Mouse (Mus musculus): ENCODE results near the gene Dda1.
"Not testable (repeated sequence)": the region's sequence is repeated elsewhere in the genome, so short reads cannot be mapped to it uniquely, and the experiment has no call there.

Dda1 gene

DNA sequence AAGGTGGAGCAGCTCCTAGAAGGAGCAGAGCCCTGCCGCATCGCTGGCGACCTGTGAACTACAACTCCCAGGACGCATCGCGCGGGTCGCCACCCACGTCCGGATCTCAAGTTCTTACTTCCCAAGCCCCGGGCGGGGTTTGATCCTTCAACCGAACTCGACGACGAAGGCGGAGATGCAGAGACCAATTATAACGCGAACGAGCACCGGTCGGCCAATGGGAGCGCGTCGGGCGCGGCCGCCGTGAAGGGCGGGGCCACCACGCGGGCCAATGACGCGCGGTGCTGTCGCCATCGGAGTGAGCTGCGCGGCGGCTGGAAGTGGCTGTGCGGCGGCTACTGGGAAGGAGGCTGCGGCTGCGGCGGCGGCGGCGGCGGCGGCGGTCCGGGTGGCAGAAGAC is at the start of gene Dda1:
Dda1 (plus strand) TSS at position 284 of the 400 bp plus-strand sequence.
- peak; percentile 99 for DNase-seq (ENCODE audit: low read depth, low spot score)

DNA sequence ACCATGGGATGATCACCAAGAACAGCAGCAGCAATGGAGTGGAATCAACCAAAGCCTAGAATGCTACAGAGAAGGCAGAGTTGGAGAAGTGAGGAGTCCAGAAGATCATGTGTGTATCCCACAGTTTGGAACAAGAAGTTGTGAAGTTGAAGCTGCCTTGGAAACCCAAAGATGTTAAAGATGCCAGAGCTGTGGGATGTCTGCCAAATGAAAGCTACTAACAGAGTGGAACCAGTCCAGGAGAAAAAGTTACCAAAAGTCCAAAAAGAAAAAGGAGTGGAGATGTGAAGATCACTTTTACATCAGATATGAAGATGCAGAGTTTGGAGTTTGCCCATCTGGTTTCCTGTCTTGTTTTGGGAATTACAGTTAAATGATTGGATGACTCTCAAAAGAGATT is 46.9 kb upstream of the Dda1 start:
- no peak for DNase-seq (ENCODE audit: low read depth, low spot score)

DNA sequence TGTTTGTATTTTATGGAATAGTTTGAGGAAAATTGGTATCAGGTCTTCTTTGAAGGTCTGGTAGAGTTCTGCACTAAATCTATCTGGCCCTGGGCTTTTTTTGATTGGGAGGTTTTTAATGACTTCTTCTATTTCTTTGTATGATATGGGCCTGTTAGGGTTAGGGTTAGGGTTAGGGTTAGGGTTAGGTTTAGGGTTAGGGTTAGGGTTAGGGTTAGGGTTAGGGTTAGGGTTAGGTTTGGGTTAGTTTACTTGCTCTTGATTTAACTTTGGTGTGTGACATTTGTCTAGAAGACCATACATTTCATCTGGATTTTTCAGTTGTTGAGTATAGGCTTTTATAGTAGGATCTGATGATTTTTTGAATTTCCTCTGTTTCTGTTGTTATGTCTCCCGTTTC is 36.1 kb upstream of the Dda1 start:
- not testable (repeated sequence) for DNase-seq (ENCODE audit: low read depth, low spot score)

DNA sequence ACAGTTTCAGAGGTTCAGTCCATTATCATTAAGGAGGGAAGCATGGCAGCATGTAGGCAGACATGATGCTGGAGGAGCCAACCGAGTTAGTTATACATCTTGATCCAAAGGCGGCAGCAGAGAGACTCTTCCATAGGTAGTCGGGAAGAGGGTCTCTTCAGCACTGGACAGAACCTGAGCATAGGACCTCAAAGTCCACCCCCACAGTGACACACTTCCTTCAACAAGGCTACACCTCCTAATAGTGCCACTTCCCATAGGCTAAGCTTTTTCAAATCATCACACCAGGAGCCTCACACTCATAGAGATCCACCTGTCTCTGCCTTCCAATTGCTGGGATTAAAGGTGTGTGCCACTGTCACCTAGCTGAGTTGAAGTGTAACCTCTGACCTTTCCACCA is 32.0 kb upstream of the Dda1 start:
- no peak for DNase-seq (ENCODE audit: low read depth, low spot score)

DNA sequence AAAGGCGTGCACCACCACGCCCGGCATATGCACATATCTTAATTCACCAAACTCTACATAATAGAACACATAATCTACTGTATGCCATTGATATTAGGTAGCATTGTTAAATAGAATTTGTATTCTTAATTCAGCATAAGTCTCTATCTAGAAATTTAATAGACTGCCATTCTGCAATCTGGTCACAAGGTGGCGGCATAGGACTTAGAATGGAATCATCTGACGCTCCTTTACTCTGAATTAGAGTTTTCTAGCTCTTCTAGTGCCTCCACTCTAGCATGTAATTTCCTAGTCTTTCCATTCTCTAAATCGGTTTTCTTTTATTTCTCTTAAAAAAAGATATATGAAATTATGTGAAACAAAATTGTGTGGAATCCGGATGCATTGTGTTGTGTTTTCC is 27.6 kb upstream of the Dda1 start:
- DNase-seq (ENCODE audit: low read depth, low spot score) = peak; percentile 61

DNA sequence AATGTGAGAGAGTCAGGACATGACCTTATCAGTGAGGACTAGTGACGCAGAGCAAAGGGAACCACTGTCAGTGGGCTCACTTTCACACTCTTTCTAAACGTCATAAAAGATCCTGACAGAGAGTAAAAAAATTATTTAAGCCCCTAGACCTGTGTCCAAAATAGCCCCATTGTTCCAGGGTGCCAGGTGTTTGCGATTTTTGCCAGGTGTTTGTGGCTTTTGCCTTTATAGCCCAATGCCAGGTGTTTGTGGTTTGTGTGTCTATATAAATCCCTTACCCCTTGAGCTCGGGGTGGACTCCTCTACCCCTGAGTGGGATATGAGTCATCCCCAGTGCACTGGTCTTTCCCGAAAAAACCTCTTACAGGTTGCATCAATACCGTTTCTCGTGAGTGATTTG is 23.9 kb upstream of the Dda1 start:
- DNase-seq (ENCODE audit: low read depth, low spot score) = no peak

DNA sequence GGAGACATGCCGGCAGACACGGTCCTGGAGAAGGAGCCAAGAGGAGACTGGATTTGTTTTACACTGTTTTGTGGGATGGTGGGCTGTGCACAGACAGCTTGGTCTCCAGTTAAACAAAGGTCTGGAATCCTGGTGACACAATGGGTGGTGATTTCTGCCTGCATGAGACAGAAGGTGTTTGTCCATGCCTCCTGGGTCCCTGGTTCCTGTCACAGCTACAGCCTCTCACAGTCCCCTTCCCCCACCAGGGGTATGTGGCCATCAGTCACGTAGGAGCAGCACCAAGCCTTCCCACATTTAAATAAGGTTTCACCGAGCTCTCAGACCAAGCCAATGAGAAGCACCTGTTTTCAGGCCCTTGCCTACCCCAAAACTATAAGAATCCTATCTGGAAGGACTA is 17.7 kb upstream of the Dda1 start:
- no peak for DNase-seq (ENCODE audit: low read depth, low spot score)

DNA sequence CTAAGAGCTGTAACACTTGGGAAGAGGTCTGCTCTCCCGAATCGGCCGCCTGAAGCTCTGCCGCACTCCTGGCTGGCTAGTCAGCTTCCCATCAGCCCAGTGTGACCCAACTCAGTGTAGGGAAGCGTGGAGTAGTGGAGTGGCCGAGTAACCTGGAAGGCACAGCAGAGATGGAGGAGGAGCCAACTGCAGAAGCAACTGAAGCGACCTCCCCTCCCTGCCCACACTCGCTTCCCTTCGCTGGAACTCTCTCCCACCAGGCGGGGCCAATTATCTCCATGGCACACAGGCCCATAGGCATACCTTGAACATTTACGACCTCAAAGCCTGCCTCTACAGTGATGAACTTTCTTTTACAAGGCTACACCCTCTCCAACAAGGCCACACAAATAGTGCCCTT is 17.2 kb upstream of the Dda1 start:
- no peak for DNase-seq (ENCODE audit: low read depth, low spot score)

DNA sequence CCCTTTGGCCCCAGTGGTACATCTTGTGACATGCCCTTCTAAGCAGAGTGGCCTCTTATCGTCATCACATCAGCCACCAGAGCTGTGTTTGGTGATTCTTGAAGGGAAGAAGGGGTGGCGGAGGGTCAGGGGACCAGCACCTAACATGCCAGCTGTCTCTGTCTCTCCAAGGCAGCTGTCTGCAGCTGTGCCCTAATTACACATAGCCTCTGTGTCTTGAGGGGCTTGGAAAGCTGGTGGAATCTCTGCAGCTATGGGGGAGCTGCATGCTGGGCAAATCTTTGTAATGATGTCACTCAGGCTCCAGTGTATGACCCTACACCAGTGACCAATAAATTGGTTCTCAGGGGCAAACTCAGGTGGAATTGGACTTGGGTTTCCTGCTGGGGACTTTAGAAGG is 16.3 kb upstream of the Dda1 start:
- no peak for DNase-seq (ENCODE audit: low read depth, low spot score)

DNA sequence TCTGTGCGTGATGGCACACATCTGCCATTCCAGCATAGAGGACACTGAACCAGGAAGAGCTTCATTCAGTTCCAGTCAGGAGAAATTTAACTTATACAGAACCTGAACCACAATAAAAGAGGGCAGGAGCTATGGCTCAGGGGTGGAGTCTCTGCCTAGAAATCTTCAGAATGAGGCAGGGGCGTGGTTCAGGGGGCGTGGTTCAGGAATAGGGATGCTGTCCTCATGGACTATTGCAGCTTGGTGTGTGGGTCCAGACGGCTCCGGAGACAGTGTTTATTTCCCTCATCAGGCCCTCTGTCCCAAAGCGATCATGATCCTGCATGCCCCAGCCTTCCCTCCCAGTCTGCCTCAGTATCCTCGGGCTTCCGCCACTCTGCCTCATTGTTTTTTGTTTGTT is 14.3 kb upstream of the Dda1 start:
- DNase-seq (ENCODE audit: low read depth, low spot score) = no peak

DNA sequence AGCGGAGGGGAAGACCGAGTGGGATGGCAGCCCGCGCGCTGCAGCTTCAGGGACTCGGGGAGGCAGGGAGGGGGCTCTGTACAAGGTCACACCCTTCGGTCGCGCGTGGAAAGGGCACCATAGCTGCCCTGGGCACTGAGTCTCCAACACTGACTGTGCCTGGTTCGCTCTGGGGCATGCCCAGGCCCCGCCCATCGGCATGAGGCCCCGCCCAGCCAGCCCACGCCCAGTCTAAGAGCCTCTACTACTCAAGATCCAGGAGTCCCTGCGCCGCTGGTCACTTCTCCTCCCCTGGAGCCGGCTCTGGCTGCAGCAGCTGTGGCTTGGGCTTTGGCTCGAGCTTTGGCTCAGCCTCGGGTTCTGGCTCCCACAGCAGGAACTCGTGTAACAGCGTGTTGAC is 12.1 kb upstream of the Dda1 start:
- DNase-seq (ENCODE audit: low read depth, low spot score) = no peak

DNA sequence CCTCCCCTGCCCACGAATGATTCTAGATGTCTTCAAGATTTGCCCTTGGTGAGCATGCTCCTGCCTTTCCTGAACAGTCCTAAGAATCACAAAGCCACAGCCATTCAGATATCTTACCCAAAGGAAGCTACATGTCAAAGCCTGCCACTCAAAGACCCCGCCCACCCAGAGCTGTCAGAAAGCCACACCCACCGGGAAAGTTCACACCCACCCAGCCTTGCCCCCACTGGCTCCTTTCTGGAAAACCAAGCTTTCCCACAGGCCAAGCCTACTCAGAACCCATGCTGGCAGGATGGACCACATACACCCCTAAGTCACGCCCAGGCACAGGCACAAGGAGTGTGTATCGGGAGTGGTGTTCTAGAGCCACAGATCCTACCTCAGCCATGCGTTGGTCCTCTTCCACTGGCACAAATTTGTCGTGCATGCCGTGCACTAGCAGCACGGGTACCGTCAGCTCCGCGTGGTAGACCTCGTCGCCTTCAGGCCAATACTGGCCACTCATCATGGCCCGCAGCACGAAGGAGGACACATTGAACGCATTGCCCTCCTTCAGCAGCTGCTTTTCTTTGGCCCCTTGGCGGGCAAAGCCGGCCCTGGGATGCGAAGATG is 11.2 kb upstream of the Dda1 start:
- no peak for DNase-seq (ENCODE audit: low read depth, low spot score)

DNA sequence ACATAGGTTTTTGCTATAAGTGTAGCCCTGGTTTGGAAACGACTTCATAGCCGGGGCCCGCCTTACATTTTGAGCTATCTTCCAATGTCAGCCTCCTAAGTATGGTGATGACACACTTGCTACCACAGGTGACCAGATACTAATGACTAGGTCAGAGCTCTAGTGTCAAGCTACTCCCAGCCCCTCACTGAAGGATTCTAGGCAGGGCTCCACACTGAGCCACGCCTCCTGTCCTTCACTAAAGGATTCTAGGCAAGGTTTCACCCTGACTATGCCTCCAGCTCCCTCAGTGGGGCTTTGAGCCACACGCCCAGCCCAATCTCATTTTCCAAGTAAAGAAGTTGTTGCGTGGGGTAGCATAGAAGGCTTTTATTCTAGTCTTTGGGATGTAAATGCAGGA is 8.3 kb upstream of the Dda1 start:
- DNase-seq (ENCODE audit: low read depth, low spot score) = no peak

DNA sequence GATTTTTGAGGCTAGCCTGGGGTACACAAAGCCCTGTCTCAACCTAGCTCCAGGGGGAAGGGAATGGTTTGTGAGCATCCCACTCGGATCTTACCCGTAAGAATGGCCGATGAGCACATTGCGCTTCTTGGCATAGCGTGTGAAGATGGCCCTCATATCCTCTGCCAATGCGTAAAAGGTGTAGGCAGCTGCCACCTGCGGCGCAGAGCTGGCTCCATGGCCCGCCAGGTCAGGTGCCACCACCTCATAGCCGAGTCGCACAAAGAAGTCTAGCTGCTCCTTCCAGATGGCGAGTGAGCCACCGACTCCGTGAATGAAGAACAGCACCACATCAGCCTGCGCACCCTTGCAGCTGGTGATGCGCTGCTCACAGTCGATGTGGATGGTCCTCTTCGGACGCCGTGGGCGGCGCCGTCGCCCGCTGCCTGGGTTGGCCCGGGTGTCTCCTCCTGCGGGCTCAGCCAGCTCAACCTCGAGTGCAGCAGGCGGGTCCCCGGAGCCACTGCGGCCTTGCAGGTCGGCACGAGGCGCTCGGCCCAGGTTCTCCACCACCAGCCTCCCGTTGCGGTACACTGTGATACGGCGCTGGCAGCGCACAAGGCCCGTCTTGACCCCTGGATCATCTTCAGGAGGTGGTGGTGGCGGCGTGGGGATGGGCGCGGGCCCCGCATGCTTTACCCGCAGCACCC is 7.7 kb upstream of the Dda1 start:
- no peak for DNase-seq (ENCODE audit: low read depth, low spot score)

DNA sequence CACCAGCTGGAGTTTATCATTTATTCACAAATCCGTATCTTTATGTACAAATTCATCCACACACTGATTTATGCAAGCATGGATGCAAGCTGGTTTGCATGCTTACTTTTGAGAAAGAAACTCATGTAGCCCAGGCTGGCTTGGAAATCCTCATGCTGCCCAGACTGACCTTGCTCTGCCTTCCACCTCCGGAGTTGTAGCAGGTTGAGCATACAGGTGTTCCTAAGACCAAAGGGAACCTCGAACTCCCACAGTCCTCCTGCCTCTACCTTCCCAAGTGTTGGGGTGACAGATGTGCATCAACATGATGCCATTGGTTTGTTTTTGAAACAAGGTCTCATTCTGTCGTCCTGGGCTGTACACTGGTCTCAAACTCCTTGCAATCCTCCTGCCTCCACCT is 6.8 kb upstream of the Dda1 start:
- no peak for DNase-seq (ENCODE audit: low read depth, low spot score)

DNA sequence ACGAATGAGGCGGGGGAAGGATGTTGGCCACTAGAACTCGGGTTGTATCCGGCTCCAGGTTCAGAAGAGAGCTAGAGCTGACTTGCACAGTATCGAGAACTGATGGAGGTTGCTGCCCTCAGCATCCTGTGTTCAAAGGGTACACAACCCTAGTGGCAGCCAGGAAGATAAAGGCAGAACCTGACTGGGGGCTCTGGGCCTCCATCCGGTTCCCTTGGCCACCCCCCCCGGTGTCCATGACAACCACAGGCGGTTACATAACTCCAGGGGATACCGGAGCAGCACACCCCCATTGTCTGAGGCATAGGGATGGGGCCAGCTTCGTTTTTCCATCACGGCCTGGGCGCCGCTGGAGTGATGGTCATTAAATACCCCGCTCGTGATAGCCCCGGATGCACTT is 6.2 kb upstream of the Dda1 start:
- DNase-seq (ENCODE audit: low read depth, low spot score) = no peak

DNA sequence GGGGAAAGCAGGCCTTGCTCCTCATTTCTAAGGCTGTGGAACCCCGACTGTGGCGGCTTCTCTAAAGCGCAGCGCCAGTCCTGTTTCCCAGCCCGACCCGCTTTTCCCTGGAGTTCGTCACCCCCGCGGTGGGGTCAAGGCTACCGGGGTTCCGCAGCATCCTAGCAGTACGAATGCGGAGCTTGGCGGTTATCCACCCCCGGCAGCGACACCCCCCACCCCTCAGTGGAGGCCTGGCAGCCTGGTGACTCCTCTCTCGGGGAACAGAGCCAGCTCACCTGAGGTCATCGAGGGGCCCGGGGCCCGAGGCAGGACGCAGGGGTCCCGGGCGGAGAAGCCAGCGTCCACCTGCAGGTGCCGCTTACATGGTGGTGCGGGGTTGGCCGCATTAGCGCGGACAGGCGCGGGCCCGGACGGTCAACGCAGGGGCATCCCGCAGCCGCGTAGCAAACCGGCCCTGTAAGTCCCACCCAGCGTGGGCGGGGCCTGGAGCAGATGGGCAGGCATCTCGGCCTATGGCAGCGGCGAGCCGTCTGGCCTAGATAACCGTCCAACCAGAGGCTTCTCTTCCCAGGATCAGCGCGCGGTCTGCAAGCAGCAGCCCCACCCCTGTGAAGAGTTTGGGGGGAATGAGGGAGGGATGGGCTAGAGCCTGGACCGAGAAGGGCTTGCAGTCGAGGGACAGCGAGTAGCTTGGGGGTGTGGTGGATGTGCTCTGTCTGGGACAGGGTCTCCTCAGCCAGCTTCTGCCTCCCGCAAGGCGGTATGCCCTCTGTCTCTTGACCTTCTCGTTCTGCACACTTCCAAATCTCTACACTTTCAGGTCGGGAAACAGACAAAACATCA is 5.6 kb upstream of the Dda1 start, which contains the start of gene Abhd8:
Abhd8 (minus strand) TSS at position 468 of the 846 bp plus-strand sequence.
- DNase-seq (ENCODE audit: low read depth, low spot score) = peak; percentile 94

DNA sequence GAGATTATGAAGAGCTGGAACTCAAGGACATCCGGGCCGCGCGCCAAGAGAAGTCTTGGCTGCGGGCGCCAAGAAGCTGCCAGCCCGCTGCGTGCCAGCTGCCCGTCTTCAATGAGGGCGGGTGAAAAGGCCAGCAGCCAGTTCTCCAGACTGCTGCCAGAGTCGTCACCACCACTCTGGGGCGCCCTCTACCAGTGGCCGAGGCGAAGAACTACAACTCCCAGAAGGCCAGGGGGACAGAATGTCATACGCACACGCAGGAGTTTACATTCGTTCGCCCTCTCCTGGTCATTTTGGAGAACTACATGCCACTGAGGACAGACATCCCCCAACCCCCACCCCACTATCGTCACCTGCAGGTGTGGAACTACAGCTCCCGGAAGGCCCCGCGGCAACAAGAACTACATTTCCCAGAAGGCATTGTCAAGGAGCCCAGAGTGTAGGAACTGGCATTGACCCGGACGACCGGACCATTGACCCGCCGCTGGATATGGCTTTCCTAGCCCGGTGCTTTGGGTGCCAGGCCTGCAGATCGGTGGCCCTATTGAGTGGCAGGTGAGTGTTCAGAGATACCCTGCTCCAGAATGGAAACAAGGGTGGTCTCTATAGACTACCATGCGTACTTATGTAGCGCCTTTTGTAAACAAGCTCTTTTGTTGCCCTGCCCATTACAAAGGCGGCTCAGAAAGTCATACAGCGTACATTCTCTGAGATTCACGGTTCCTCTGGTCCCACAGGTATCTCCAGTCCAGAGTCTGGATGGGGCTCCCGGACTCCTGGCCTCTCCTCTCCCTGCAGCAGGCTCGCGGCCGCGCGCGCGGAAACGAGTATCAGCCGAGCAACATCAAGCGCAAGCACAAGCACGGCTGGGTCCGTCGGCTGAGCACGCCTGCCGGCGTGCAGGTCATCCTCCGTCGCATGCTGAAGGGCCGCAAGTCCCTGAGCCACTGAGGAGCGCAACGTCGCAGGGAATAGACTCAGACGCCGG is 4.2 kb upstream of the Dda1 start, which contains the start of gene Mrpl34:
Mrpl34 (plus strand) TSS at position 447 of the 988 bp plus-strand sequence.
- peak; percentile 100 for DNase-seq (ENCODE audit: low read depth, low spot score)

DNA sequence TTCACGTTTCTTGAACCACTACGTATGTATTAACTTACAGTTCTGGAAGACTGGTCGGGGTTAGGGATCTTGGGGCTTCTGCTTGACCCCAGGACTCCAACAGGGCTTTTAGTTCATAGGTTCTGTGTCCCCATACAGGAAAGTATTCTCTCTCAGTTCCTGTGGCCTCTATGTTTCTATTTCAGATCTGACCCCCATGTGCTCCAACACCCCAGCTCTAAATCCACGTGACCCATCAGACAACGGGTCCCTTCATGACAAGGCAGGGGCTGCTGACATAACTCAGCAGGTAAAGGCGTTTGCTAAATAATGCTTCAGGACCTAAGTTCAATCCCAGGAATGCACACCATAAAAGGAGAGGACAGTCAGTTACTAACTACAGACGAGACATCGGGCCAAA is 3.3 kb upstream of the Dda1 start:
- DNase-seq (ENCODE audit: low read depth, low spot score) = no peak

DNA sequence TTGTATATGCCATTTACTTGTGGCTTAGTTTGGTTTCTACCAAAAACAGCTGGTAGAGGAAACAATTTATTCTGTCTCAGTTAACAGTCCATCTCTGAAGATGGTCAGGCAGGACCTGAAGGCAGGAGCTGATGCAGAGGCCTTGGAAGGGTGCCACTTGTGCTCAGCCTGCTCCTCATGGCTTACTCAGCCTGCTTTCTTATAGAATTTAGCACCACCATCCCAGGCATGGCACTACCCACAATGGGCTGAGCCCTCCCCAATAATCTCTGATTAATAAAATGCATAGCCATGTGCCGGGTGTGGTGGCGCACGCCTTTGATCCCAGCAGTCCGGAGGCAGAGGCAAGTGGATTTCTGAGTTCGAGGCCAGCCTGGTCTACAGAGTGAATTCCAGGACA is 2.8 kb upstream of the Dda1 start:
- DNase-seq (ENCODE audit: low read depth, low spot score) = no peak

DNA sequence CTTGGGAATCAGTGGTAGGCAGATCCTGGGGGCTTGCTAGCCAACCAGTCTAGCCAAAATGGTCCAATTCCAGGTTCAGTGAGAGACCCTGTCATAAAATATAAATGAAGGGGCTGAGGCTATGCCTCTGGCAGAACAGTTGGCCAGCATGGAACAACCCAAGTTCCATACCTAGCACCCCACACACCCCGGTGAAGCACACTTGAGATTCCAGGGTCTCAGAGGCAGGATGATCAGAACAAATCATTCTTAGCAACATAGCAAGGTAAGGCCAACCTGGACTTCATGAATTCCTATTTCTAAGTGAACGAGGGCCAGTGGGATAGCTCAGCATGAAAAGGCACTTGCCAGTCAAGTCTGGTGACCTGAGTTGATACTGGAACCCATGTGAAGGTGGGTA is 1.8 kb upstream of the Dda1 start:
- DNase-seq (ENCODE audit: low read depth, low spot score) = no peak

All from forelimb bud, embryonic 11.5 days (tissue).